Mouse (Mus musculus) layer of hippocampus, adult 2 months (tissue): ENCODE data around the gene Cherp. TPM values are rescaled to one million over a fixed set of nuclear protein-coding genes. Genes with fewer than 3 reads are reported as not detected.

Experiments used
- DNase-seq, 2 experiments: peaks; one replicate each; pipeline ENCODE4 v3.0.0; 2022; ENCODE audit warnings: low spot score in 2 of 2
- H3K27ac ChIP-seq: fragments of 200-600 bp; 2 replicates; pipeline ENCODE4 v1.8.1; 2022
- H3K4me3 ChIP-seq: fragments of 200-600 bp; 2 replicates; pipeline ENCODE4 v1.8.1; 2022; ENCODE audit warnings: mild to moderate bottlenecking
- CTCF ChIP-seq: fragments of 200-600 bp; conservative IDR thresholded peaks from 2 replicates; pipeline ENCODE4 v1.8.1; 2022; ENCODE audit warnings: antibody characterized with exemption, mild to moderate bottlenecking, moderate library complexity
- microRNA-seq, 2 experiments: library from miRNA; unstranded; fragments of <30 nt; microRNA quantifications; one replicate each; pipeline ENCODE4 v1.2.0; 2021
- total RNA-seq, 2 experiments: library from RNA; stranded (reverse); gene quantifications; 2 replicates each; pipeline ENCODE4 v1.2.3; 2021

Cherp gene
- total RNA-seq, 2 experiments from 2014 or later = 83.1 TPM

DNA sequence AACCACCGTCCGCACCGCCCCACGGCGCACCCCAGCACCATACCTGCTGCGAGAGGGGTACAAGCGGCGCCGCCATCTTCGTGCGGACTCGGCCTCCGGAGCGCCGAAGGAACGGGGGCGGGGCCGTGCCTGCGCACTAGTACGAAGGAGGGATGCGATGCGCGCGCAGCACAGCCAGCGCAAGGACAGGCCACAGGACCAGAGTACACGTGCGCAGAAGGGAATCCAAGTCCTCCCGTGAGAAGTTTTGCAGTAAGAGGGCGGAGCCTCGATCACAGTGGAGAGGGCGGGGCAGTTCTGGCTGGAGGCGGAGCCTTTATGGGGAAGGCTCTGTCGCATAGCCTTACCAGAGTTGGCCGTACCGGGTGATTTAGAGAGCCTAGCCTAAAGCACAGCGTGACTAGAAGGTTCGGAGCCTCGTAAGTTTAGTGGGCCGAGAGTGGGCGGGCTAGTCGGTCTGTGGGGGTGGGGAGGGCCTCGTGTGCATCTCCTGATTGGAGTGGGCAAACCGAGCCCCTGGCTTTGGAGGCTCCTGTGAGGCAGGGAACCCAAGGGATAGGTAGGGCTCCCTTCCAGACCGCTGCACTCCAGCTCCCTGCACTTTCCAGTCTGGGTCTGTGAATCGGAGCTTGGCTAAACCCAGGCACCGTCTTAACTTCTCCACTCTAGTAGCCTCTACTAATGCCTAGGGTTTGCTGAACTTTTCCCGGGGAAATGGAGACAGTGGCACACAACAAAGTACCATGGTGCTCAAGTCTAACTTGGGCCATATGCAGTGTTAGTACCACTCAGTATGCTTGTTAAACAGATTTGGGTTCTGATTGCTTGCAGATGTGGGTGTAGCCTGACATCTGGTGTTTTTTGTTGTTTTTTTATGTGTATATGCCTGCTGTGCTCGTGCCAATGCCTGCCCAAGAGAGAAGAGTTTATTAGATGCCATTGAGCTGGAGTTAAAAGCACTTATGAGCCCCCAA is 53.4 kb downstream of the Cherp start, which contains the start of gene Eps15l1:
Gene Eps15l1 (minus strand): TSS at position 99 of the 974 bp plus-strand sequence.
- TF ChIP-seq CTCF = no peak
- Histone ChIP-seq H3K4me3 (peak within 1 kb of the TSS; percentile 72), H3K27ac (peak within 1 kb of the TSS; percentile 95)
- peak; percentile 97 for DNase-seq

DNA sequence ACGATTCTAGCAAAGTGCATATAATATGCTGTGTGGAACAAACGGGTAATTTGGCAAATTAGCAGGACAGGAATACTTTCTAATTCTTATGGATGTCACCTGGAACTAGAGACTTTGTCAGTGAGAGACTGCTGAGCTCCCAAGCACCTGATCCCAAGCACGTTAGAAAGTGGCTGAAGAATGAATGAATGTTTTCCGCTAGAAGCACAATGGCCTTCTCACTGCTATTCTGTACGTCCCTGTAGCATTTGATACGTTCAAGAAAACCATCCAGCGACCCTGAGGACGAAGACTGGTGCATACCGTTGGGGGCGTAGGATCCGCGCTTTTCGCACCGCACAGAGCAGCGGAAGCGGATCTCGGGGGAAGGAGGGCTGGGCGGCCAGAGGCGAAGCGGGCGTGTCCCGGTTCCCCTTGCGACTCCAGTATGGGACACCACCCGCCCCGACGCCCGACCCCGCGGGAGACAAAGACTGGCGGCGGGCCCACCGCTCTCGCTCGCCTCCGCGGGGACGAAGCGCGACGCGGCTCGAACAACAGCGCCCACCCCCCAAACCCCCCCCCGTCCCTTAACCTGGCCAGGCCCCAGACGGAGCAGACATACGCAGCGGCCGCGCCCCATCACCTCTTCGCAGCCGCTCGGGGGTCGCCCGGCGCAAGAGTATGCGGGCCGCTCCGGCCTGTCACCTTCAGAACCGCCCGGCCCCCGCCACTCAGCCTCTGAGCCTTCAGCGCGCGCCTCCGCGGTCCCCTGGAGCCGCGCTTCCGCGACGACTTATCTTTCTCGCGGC is 54.3 kb downstream of the Cherp start:
- Histone ChIP-seq H3K27ac (peak overlapping the region; percentile 95), H3K4me3 (peak overlapping the region; percentile 72)
- TF ChIP-seq CTCF = no peak
- DNase-seq = peak in 1 of 2 experiments; percentile 39

DNA sequence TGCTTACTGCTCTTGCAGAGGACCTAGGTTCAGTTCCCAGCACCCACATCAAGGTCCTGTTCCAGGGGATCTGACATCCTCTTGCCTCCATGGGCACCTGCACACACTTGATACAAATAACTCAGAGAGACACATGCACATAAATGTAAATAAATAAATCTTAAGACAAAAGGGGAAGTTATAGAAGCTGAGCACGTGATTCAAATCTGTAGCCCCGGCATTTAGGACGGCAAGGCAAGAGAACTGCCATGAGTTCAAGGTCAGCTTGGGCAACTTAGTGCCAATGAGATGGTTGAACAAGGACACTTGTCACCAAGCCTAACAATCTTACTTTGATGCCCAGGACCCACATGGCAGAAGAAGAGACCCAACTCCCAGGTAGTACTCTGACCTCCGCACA is 57.0 kb downstream of the Cherp start:
- no peak for TF ChIP-seq CTCF

DNA sequence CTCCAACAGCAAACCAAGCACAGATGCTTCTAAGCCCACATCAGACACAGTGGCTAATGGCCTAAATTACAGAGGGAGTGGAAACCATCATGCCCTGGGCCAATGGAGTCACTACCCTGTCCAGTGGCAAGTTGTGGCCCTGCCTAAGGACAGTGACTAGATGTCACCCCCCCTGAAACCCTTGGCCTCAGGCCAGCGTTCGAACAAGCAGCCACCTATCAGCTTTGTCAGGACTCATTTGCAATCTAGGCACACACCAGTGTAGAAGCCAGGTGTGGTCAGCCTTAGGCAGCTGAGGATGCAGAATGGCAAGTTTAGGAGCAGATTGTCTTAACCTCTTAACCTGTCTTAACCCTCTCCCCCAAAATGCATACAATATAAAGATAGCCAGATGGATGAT is 59.8 kb downstream of the Cherp start:
- TF ChIP-seq CTCF = no peak
- no peak overlapping the region for H3K27ac ChIP-seq
- DNase-seq = no peak
- no peak overlapping the region for H3K4me3 ChIP-seq

More for the DNA sequence above, 57.0 kb downstream of the Cherp start:
- no peak for DNase-seq
- Histone ChIP-seq H3K4me3 (no peak overlapping the region), H3K27ac (no peak overlapping the region)

DNA sequence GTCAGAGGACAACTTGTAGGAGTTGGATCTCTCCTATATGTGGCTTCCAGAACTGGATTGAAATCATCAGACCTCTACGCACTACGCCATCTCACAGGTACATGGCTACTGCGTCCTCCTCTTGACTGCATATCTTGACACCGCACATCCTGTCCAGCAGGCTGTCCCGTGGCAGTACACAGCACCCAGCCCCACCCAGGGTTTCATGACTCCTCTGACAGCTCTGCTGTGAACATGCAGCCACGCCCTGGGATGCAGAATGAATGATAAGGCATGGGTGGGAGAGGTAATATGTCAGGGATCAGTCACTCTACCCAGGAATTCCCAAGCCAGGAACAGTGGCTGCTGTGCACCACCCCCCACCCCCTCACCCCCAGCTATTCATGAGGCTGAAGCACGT is 61.2 kb downstream of the Cherp start:
- DNase-seq = no peak
- H3K4me3 ChIP-seq = no peak overlapping the region
- H3K27ac ChIP-seq = no peak overlapping the region
- no peak for TF ChIP-seq CTCF

Small RNAs within 50 kb of the gene (microRNA-seq; reads per million reads assigned to microRNA genes)
- gene Mir7068 = 1.3 to 3.5 reads per million in 2 experiments

Other genes starting within 250 kb of the Cherp start
- 10 to 100 TPM; 93.4 to 95.1 TPM for gene Ap1m1, start 235.2 kb downstream of the Cherp start, total RNA-seq
- 1 to 10 TPM; 6.7 to 7.9 TPM for gene Gm10282, start 170.0 kb downstream of the Cherp start, total RNA-seq
- gene Klf2, start 156.2 kb downstream of the Cherp start, total RNA-seq = 10 to 100 TPM in 1 of 2 experiments, 1 to 10 TPM in 1; 9.1 to 17.4 TPM
- 10 to 100 TPM; 69.7 to 75.1 TPM for gene Eps15l1, start 53.8 kb downstream of the Cherp start, total RNA-seq
- under 1 TPM; 0.52 to 0.90 TPM for gene Calr3, start 31.4 kb downstream of the Cherp start, total RNA-seq
- gene 1700030K09Rik, start 31.3 kb downstream of the Cherp start, total RNA-seq = 10 to 100 TPM; 10.9 to 11.7 TPM
- gene Slc35e1, start 17.4 kb upstream of the Cherp start, total RNA-seq = 10 to 100 TPM; 45.2 to 48.2 TPM
- 10 to 100 TPM; 10.5 to 10.6 TPM for gene Med26, start 73.0 kb upstream of the Cherp start, total RNA-seq
- 100 to 1,000 TPM; 103 to 104 TPM for gene Smim7, start 95.9 kb upstream of the Cherp start, total RNA-seq
- 100 to 1,000 TPM; 115 to 120 TPM for gene Tmem38a, start 96.8 kb upstream of the Cherp start, total RNA-seq
- 10 to 100 TPM; 51.1 to 52.1 TPM for gene Nwd1, start 171.5 kb upstream of the Cherp start, total RNA-seq
- 100 to 1,000 TPM; 171 to 181 TPM for gene Sin3b, start 248.1 kb upstream of the Cherp start, total RNA-seq